Mouse (Mus musculus): ENCODE results near the gene Gclc.

DNA sequence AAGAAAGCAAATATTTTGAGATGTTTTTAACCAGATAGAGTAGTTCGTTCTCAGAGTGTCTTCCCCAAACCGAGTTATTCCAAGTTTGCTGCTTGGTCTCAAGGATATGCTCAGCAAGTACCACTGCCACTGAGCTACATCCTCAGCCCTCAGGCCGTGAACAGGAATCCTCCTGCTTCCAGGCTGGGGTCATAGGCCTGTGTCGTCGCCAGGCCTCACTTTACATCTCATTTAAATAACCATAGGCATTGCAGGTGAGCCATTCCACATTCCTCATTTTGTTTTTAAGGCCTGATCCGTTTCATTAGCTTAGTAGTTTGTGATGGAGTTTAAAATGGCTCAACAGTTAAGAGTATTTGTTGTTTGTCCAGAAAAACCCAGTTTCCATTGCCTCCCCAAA is 4.8 kb downstream of the Gclc start:
- no peak for TF ChIP-seq CTCF (IDR thresholded peaks at IDR 0.05; ENCODE audit: borderline replicate concordance, extremely low read depth, insufficient read depth, insufficient read length)
- TF ChIP-seq POLR2A (IDR thresholded peaks at IDR 0.05; ENCODE audit: borderline replicate concordance, extremely low read depth, insufficient read depth, insufficient read length, poor library complexity, severe bottlenecking) = no peak

Data from brain, embryonic 14.5 days (tissue).